Mouse (Mus musculus): ENCODE data around the gene Olig3. TPM values are rescaled to one million over a fixed set of nuclear protein-coding genes. Genes with fewer than 3 reads are reported as not detected.

Gene Olig3
- total RNA-seq (2022) = not detected

DNA sequence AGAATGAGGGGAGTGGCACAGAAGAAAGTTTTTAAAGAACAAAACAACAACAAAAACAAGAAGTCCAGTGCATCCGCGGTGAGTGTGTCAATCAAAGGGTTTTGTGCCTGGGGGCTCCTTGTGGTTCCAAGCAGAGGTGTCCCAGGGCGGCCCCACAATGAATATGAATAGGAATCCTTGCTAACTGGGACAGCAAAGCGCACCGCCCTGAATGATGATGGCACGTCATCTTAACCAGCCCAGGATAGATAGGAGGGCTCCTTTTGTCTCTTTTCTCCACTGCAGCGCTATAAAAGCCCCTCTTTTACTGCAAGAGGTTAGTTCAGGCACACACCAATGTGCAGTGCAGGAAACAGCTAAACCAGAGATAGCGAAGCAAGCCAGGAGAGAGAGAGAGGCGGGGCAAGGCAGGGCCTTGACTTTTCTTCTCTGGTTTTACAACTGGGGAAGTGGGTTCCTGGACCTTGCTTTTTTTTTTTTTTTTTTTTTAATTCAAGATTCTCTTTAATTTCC lies at the start of gene Olig3:
Gene Olig3 (plus strand): TSS at position 463 of the 513 bp plus-strand sequence.
- DNase-seq (ENCODE audit: low spot score in 2 of 2) = no peak

DNA sequence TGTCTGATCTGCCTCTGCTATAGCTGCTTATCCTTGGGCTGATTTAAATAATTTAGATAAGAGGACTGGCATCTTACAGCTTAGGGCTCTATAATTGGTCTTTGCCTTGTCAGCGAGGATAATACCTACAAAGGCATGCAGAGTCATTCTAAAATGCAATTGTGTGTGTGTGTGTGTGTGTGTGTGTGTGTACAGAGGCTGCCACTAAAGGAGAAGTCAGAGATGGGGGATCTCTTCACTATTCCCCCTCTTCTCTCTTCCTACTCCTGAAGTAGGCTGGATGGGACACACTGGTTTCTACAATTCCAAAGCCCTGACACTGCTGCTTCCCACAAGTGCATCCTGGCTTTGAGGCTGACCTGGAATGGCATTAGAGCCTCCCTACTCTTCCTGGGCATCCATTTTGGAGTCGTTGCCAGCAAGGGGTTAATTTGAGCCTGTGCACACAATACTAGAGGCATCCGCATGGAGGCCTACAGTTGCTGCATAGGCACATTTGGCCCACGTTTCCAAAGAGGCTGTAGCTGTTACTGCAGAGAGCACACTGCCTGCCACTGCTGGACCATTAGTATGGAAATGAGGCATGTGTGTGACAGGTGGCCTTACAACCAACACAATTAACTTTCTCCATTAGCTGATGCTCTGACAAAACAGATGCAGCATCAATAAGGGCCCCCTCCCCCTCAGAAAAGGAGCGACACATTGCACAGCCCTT lies 46.5 kb upstream of the Olig3 start:
- no peak for DNase-seq (ENCODE audit: low spot score in 2 of 2)

DNA sequence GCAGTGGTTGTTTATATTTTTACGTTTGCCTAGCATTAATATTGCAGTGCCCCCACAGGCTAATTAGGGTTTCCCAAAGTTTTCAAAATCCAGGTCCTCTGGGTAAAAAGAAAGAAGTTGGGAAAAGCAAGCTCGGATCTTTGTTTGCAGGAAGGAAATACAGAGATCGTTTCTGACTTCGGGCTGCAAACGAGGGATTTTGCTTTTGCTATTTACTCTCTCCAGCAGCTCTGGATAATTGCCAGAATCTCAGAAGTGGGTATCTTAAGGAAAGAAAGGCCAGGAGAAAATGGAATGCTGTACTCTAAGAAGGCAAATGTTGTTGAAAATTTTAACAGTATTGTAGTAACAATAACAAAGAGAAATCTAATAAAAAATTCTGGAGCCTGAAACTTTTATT lies 45.9 kb upstream of the Olig3 start:
- DNase-seq (ENCODE audit: low spot score in 2 of 2) = no peak

DNA sequence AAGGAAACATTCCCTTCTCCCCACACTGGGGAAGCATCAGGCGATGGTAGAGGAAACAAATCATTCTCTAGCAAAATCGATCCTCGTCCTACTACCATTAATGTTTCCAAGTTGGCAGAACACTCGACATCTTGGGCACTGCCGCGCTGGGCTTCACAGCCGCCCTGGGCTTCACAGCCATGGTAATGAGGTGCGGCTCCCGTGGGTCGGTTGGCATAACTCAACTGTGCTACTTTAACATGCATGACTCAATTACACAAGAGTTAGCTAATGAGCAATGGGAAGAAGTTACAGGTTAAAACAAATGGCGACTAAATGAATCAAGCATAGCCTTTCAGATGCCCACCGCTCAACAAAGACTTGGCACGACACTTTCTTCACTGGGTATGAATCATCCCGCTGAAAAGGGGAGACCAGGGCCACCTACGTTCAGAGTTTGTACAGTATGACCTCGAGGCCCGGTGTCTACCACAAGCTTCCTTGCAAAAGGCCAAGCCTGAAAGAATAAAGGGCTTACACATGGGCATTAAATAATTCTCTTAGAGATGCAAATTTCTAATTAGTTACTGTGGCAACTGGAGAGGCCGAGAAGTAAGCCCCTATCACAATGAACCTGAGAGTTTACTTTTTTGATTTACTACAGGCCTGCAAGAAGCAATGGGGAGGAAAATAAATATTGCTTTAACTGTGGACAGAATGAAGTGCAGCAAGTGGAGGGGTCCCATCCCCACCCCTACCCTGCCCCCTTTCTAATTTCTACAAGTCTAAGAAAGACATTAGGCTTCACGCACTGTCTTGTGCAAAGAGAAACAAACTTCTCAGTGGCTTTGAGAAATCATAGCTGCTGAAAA lies 38.1 kb upstream of the Olig3 start:
- no peak for DNase-seq (ENCODE audit: low spot score in 2 of 2)

DNA sequence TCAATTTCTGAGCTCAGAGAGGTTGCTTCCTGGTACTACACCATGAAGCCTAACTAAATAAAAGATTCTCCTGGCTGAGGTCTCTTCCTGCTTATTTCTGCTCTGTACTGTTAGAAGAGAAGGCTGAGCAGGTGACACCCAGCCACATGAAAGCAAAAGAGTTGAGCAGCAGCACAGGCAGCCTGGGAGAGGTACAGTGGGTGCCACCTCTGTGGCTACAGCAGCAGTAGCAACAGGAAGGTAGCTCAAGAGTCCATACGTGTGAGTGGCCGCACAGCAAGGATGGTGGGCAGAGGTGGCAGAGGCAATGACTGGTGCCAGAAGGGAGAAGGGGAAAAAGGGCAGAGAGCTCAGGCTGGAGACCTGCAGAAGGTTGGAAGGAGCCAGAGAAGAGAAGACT lies 34.6 kb upstream of the Olig3 start:
- no peak for DNase-seq (ENCODE audit: low spot score in 2 of 2)

DNA sequence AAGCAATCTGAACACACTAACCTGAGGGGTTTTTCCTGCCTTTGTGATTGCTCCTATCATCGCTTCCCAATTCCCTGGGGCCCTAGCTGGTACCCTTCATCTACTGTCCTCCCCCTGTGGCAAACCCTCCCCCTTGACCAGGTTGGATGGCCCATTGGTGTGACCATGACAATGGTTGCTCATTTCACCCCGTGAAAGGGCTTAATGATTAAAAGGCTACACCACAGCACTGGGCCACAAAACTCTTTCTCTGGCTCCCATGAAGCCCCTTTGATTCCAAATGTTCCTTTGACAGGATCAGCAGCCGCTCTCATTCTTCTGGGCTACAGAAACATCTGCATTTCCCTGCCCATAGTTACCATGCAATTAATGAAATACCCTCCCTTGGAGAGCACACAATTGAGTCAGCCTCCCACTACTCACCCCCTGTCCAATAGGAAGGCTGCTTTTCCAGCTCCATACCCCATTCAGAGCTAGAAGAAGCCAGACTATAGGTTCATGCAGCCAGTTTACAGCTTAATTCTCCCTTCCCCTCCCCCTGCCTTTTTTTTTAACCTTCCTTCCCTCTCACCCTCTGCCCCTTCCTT lies 27.0 kb upstream of the Olig3 start:
- no peak for DNase-seq (ENCODE audit: low spot score in 2 of 2)

DNA sequence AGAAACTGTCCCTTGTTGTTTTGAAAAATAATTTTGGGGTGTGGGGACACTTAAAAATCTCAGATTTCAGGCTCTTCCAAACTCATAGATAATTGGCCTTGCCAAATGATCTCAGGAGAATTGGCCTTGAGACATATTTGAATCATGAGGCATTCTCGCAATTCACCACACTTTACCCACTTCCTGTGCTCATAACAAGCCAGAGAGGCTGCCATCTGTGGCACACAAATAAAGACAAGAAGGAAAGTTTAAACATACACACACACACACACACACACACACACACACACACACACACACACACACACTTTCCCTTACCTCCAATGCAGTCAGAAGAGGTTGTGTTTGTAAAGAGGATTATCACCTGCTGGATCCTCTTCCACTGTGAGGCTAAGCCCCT lies 22.9 kb upstream of the Olig3 start:
- no peak for DNase-seq (ENCODE audit: low spot score in 2 of 2)

DNA sequence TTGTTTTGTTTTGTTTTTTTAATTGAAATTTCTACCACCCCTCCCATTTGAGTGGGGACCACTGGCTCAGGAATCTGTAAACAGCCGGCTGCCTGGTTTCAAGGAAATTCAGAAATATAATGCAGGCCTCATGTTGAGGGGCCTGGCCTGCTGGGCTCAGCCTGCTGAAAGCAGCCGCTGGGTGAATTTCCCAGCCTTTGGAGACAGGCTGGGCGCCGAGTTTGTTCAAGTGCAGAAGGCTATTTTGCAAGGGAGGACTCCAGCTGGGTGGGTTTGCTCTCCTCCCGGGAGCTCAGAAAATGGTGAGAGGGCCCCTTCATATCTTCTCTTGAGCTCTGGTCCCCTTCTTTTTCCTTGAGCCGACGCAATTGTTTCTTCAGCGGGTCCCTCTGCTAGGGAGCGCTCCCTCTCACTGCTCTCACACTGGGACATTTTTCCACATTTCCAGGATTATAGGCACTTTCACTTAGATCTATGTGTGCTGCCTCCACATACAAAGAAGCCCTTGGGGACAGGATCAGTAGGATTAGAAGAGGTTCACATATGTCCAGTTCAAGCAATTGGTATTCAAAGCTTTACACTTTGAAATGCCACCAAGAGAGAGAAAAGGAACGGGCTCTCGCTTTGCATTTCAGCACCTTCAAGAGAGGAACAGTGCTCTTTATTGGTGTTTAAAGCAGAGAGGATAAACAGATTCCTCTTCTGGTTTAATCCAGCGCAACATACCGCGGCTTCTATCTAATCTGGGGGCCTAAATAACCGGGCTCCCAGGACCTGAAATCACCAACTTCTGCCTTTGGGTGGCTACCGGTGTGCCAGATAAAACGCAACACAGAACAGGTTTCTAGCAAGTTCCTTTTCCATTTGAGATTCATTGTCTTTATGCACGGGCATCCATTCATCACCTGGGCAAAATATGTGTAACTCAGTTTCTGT lies 17.4 kb upstream of the Olig3 start:
- no peak for DNase-seq (ENCODE audit: low spot score in 2 of 2)

DNA sequence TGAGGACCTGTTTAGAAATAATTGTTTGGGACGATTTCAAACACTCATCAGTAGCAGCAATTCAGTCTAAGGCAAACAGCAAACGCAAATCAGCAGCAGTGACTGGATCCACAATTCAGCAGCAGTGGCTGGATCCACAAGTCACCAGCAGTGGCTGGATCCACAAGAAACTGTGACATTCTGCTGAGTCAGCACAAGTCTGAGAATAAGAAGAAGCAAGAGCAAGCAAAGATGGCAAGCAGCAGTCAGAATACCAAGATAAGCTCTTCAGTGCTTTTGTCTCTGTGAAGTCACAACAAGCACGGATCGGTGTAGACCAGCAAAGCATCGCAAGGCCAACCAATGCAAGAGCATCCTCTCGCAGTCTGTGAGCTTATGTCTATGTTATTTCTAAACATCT lies 12.3 kb upstream of the Olig3 start:
- DNase-seq (ENCODE audit: low spot score in 2 of 2) = no peak

DNA sequence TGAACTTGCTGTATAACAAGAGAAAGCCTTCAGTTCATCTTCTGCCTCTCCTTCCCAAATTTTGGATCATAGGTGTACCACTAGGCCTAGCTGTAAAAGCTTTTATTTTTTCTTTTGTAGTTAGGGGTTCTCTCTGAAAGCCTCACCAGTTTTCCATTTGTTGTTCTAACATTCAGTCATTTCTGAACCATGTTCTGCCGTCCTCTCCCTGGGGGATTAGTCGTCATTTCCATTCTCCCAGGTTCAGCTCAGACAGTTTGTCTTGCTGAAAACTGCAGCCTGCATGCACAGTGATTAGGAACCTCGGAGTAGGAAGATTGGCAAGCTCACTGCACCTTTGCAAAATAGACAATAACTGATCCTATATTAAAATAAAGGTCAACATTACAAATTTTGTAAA lies 7.0 kb upstream of the Olig3 start:
- no peak for DNase-seq (ENCODE audit: low spot score in 2 of 2)

DNA sequence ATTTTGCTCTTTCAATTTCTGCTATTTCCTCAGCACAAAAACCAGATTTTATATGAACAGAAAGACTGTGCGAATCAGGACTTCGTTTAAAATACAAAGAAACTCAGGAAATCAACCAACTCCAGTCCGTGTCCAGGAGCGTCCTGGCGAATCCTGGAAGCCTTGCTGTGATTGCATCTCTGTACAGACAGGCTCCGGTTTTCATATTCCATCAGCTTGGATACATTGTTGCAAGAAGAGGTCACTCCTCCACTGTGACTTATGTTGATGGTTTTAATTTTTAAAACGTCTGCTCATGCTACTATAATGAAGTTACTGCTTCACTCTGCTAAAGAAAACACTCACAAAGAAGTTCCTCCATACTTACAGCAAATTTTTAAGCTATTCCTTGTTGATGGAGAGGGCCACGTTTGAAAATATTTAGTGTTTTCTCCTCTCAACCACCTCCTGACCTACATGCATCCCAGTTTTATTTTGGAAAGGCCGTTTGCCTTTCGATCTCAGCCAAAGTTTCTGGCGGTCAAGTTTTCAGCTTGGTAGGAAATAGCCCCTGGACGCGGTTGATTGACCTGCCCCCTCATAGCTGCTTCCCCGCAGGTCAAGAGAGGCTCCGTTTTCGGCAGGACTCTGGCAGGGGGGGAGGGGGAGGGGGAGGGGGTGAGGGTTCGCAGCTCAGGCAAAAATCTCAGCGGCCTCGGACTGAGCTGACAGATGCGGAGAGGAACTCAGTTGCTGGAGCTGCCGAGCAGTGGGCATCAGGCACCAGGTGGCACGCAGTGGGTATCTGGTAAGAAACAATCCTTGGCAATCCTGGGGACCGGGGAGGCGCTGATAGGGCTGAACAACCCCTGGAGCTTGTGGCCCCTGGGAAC lies 4.1 kb upstream of the Olig3 start:
- no peak for DNase-seq (ENCODE audit: low spot score in 2 of 2)

DNA sequence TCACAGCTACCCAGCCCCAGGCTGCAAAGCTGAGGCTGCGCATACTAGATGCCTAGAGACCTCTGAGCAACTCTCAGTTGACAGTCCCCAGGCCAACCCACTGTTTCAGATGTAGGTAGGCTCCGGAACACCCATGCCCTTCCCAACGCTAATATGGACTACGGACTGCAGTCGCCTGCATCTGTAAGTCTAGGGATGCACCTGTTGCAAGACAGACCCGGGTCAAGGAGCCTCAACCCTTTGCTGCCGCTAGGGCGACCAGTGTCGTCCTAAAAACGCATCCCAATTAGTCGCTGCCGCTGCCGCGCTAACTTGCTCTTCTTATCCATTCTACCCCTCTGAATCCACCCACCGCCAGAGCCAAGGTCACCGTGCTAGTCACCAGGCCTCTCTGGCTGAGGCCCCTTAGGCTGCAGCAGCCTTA lies 3.4 kb upstream of the Olig3 start:
- DNase-seq (ENCODE audit: low spot score in 2 of 2) = no peak

DNA sequence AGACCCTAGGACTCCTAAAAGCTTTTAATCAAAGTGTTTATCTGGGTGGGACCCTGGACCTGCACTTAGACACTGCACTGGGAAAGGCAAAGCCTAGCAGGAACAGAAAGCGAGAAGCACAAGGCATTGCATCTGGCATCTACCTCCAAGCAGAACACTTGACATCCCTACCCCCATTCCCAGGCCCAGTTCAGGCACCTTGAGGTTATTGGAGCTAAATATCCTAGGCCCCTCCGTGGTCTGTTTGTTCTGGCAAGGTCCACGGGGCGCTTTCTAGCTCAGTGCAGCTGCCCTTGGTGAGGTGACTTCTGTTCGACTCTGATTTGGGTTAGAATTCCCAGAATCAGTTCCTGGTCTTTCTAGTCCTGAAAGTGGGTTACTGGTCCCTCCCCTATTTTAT lies 2.7 kb upstream of the Olig3 start:
- DNase-seq (ENCODE audit: low spot score in 2 of 2) = no peak

DNA sequence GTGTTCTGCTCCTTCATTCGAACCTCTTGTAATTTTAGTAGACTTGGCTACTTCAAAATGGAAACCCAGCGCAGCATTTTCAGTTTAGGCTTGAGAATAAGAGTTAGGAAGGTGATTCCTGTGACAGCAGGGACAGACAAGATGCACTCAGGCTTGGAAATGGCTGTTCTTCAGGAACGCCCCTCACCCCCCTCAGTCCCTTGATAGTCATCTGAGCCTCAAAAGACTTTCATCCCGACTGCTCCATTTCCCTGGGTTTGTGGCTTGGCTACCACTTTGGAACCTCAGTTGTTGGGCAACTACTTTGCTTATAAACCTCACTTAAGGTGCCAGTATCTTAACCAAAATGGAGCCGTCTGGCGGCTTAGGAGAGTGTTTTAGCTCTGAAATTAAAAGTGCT lies 2.2 kb upstream of the Olig3 start:
- no peak for DNase-seq (ENCODE audit: low spot score in 2 of 2)

DNA sequence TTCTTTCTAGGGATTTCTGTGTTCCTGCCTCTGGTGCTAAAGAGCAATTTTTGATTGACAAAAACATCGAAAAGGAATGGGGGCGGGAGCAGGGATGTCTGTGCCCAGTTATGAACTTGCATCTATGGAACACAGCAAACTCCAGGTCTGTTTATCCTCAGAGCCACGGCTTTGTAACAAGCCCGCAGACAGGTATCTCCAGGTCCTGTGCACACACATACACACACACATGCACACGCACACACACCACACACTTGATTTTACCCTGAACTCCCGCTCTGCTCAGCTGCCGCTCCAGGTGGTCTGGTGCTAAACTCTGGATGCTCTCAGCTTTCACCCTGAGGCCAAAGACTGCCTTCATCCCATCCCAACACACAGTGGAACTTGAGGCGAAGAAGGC lies 1.3 kb upstream of the Olig3 start:
- no peak for DNase-seq (ENCODE audit: low spot score in 2 of 2)

DNA sequence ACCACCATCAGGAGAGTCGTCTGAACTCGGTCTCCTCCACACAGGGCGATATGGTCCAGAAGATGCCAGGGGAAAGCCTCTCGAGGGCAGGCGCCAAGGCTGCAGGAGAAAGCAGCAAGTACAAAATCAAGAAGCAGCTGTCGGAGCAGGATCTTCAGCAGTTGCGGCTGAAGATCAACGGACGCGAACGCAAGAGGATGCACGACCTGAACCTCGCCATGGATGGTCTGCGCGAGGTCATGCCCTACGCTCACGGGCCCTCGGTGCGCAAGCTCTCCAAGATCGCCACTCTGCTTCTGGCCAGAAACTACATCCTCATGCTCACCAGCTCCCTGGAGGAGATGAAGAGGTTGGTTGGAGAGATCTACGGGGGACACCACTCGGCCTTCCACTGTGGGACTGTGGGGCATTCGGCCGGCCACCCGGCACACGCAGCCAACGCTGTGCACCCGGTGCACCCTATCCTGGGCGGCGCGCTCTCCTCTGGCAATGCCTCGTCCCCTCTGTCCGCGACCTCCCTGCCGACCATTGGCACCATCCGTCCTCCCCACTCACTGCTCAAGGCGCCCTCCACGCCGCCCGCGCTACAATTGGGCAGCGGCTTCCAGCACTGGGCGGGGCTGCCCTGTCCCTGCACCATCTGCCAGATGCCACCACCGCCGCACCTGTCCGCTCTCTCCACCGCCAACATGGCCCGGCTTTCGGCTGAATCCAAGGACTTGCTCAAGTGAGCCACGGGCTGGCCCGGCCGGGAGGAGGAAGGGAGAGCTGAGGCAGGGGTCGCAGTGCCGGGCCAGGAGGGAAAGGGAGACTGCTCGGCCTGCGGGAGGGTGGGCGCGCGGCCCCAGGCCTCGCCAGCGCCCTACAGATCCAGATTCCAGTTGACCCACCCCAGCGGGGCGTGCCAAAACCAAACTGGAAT lies 648 bp downstream of the Olig3 start:
- no peak for DNase-seq (ENCODE audit: low spot score in 2 of 2)

DNA sequence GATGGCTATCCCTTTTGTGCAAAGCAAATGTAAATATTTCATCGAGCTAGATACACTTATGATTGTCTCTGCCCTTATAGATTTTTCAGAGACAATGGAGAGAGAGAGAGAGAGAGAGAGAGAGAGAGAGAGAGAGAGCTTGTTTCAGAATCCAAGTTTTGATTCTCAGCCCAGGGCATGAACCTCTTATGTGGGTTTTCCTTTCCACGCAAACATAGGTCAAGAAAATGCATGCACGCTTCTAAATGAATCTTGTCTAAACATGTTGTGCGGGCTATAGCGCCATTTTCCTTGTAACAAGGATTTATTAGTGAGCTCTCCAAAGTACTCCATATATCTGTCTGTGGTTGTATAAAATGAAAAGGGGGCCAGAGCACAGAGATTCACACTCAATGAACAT lies 1.5 kb downstream of the Olig3 start:
- no peak for DNase-seq (ENCODE audit: low spot score in 2 of 2)

DNA sequence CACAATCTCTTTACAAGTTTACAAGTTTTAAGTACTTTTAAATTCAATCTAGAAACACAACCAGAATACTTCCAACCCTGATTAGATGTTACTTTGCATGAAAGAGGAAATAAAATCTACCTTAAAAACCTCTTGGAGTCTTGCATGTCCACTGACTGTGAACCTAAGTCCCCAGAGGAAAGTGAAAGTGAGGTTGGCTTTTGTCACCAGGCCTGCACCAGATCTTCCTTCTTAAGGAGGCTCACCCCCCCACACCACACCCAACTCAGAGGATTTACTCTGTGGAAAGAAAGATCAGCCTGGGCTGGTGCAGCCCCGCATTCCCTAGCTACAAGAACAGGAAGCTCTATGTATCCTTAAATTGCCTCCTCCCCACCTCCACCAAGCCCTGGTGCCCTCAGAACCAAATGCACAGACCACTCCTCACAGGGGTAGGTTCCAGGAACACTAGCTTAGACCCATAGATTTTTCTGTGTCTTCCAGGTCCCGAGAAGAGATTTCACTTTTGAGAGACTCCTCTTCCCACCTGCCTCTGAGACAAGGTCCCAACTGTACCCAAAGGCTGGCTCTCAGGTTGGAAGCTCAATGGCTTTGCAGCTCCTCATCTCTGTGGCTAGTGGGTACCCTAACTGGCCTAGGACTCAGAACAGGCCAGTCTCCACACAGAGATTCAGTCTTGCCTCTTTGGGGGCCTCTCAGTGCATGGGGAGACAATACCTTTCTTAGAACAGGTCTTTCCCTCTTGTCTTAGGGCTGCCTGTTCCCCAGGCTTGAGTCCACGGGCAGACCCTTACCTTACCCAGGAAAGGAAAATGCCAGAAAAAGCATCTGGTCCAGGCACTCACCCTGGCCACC lies 4.3 kb downstream of the Olig3 start:
- no peak for DNase-seq (ENCODE audit: low spot score in 2 of 2)

Data from layer of hippocampus, adult 8-10 months (tissue).